Mouse (Mus musculus): ENCODE results near the gene Btnl2. TPM values are rescaled to one million over a fixed set of nuclear protein-coding genes. Genes with fewer than 3 reads are reported as not detected.

The Btnl2 gene
- total RNA-seq, 2 experiments from 2014 or later: 0.50 to 0.74 TPM

- peak in 1 of 2 experiments; percentile 6 for DNase-seq (ENCODE audit: low spot score in 2 of 2)
- intact Hi-C loops (cut with DNase I): no loop called here
These were observed 37.7 kb downstream of the Btnl2 start for GRCm38 (mm10) chr17:34392321-34392720.

- intact Hi-C loops (cut with DNase I): no loop called here
These were observed 42.7 kb downstream of the Btnl2 start for GRCm38 (mm10) chr17:34397357-34397756.

GRCm38 (mm10) chr17:34398058-34398710 lies 43.6 kb downstream of the Btnl2 start:
- intact Hi-C loops (cut with DNase I): no loop called here
- peak; percentile 26 to 34 for DNase-seq (ENCODE audit: low spot score in 2 of 2)

More at GRCm38 (mm10) chr17:34397357-34397756, 42.7 kb downstream of the Btnl2 start:
- DNase-seq (ENCODE audit: low spot score in 2 of 2): no peak

GRCm38 (mm10) chr17:34398711-34399393 lies 44.2 kb downstream of the Btnl2 start, which contains the start of gene BC051142:
Gene BC051142 (plus strand): TSS chr17:34398820.
- DNase-seq (ENCODE audit: low spot score in 2 of 2): peak; percentile 77 to 85
- intact Hi-C loops (cut with DNase I): no loop called here

GRCm38 (mm10) chr17:34399394-34399715 lies 44.7 kb downstream of the Btnl2 start:
- intact Hi-C loops (cut with DNase I): no loop called here
- no peak for DNase-seq (ENCODE audit: low spot score in 2 of 2)

GRCm38 (mm10) chr17:34411117-34411516 lies 56.5 kb downstream of the Btnl2 start:
- DNase-seq (ENCODE audit: low spot score in 2 of 2): peak; percentile 63 to 72
- intact Hi-C loops (cut with DNase I): loop anchor here (1.0 to 5.0 kb wide), 3 partner anchors 23 to 240 kb away; no protein-coding TSS in a partner anchor

Other genes starting within 250 kb of the Btnl2 start
- 10 to 100 TPM; 26.1 to 28.5 TPM for gene H2-DMa, start 235.3 kb upstream of the Btnl2 start, total RNA-seq (2021)
- gene Brd2, start 232.2 kb upstream of the Btnl2 start, total RNA-seq (2021): 100 to 1,000 TPM; 183 to 189 TPM
- under 1 TPM; 0.59 to 0.93 TPM for gene H2-DMb2, start 211.5 kb upstream of the Btnl2 start, total RNA-seq (2021)
- gene H2-DMb1, start 201.8 kb upstream of the Btnl2 start, total RNA-seq (2021): 1 to 10 TPM in 1 of 2 experiments, under 1 TPM in 1; 0.94 to 1.1 TPM
- gene Tap1, start 167.3 kb upstream of the Btnl2 start, total RNA-seq (2021): 1 to 10 TPM; 1.9 to 2.0 TPM
- gene Psmb9, start 167.1 kb upstream of the Btnl2 start, total RNA-seq (2021): 1 to 10 TPM in 1 of 2 experiments, under 1 TPM in 1; 0.77 to 1.1 TPM
- 1 to 10 TPM; 2.1 to 3.4 TPM for gene Psmb8, start 157.1 kb upstream of the Btnl2 start, total RNA-seq (2021)
- 1 to 10 TPM; 6.6 to 7.7 TPM for gene Tap2, start 151.3 kb upstream of the Btnl2 start, total RNA-seq (2021)
- gene H2-Ob, start 115.9 kb upstream of the Btnl2 start, total RNA-seq (2021): not detected
- gene H2-Ab1, start 97.1 kb upstream of the Btnl2 start, total RNA-seq (2021): 1 to 10 TPM; 1.9 to 2.5 TPM
- gene H2-Aa, start 67.0 kb upstream of the Btnl2 start, total RNA-seq (2021): 1 to 10 TPM; 2.6 to 3.4 TPM
- gene H2-Eb1, start 49.0 kb upstream of the Btnl2 start, total RNA-seq (2021): 1 to 10 TPM; 2.7 to 2.9 TPM
- gene H2-Eb2, start 29.2 kb upstream of the Btnl2 start, total RNA-seq (2021): not detected
- gene Btnl1, start 22.3 kb downstream of the Btnl2 start, total RNA-seq (2021): not detected
- gene BC051142, start 44.0 kb downstream of the Btnl2 start, total RNA-seq (2021): 1 to 10 TPM; 4.1 TPM
- not detected for gene Btnl4, start 122.5 kb downstream of the Btnl2 start, total RNA-seq (2021)
- gene Btnl6, start 162.5 kb downstream of the Btnl2 start, total RNA-seq (2021): not detected
- 10 to 100 TPM; 11.3 to 16.1 TPM for gene Notch4, start 209.4 kb downstream of the Btnl2 start, total RNA-seq (2021)
- 1 to 10 TPM; 2.6 to 2.9 TPM for gene Gpsm3, start 235.0 kb downstream of the Btnl2 start, total RNA-seq (2021)
- gene Pbx2, start 236.4 kb downstream of the Btnl2 start, total RNA-seq (2021): 10 to 100 TPM; 53.2 to 58.4 TPM
- under 1 TPM; 0.30 to 0.75 TPM for gene Ager, start 243.0 kb downstream of the Btnl2 start, total RNA-seq (2021)
- 10 to 100 TPM; 66.9 to 72.0 TPM for gene Rnf5, start 248.9 kb downstream of the Btnl2 start, total RNA-seq (2021)
- gene Agpat1, start 249.4 kb downstream of the Btnl2 start, total RNA-seq (2021): 100 to 1,000 TPM; 161 to 177 TPM